Mouse (Mus musculus) olfactory bulb, adult 2 months (tissue): ENCODE data around the gene Ier5l.

ENCODE experiments used
- CTCF ChIP-seq: fragments of 200-500 bp; IDR thresholded peaks from 2 replicates; pipeline ENCODE4 v1.5.1; 2012; ENCODE audit warnings: low read depth, mild to moderate bottlenecking, low read length, moderate library complexity; ENCODE audit not compliant: insufficient read depth
- POLR2A ChIP-seq: fragments of 200-500 bp; IDR thresholded peaks from 2 replicates; pipeline ENCODE4 v1.6.1; 2012; ENCODE audit warnings: mild to moderate bottlenecking, low read depth, low read length, moderate library complexity; ENCODE audit not compliant: insufficient read depth

DNA sequence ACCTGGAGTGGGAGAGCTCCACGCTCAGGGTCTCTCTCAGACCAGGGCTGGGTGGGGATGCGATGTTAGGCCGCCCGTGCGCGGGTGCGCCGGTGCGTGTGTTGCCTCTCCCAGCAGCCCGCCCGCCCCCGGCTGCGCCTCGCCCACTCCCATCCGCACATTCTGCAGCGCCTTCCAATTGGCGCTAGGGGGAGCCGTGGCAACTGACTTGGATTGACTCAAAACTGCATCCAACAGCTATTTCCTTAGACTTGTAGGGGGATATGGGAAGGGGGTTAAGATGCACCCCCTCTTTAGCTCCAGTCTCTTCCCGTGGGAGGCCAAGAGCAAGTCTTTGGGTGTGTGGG is 4.2 kb downstream of the Ier5l start:
- TF ChIP-seq CTCF (peak; percentile 91), POLR2A (no peak)
